Comparison of ENCODE assay signal across 13 mouse cellular contexts in genomic region chr10:67669066-67669465, GRCm38 (mm10).
"Had no signal": no experiment of that assay in that cellular context is flagged by ENCODE, and none has a peak within 500 bp of the region (broad histone marks: within the 10 kb centered on the region; RNA-seq: fewer than 3 reads in every experiment).

No protein-coding gene starts in this region.

- DNase-seq: gastrocnemius, postnatal 14 days; gastrocnemius, postnatal 36 days; heart, adult 18-20 months; heart, postnatal 14 days; heart, postnatal 36 days; kidney, adult 11 months; kidney, adult 2 months; kidney, adult 9 months; kidney, postnatal 14 days; kidney, postnatal 36 days; layer of hippocampus, adult 9-11 months; layer of hippocampus, postnatal 36 days; left cerebral cortex, postnatal 4 days had no signal
